Comparison of ENCODE assay signal across 37 mouse cellular contexts in the genomic region with DNA sequence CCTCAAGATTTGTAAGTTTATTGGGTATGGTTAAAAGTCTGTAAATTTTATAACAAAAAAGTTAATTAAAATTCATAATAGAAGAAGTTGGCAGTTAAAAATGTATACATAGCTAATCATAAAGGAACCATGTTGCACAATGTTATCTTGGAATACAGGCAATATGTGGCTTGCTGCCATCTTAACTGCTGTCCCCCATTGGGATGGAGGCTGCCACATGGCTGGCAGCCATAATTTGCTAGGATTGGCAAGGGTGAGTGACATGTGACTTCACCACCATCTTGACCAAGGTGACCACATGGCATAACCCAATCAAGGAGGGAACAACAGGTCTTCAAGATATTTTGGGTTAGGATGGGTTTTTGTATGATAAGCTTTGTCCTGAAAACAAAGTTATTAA. TPM values are rescaled to one million over a fixed set of nuclear protein-coding genes. Genes with fewer than 3 reads are reported as not detected.
DNase-seq lines count a peak whose midpoint lies in the region; ATAC-seq and TF ChIP-seq lines count a peak whose summit lies in the region.
"Had no signal": no experiment of that assay in that cellular context is flagged by ENCODE, and none has a peak within 500 bp of the region (broad histone marks: within the 10 kb centered on the region; RNA-seq: fewer than 3 reads in every experiment).

No protein-coding gene starts in this region.

- H3K9me3 ChIP-seq in embryonic facial prominence, embryonic 10.5 days = 0 out of 2 replicates have a peak, but pooled peaks cover 2% of the 10 kb centered on the region
- H3K9me3 ChIP-seq: forebrain, embryonic 13.5 days; liver, embryonic 12.5 days; megakaryocyte, embryonic 14.5 days; midbrain, embryonic 13.5 days; neural tube, embryonic 13.5 days; stomach, embryonic 15.5 days had no signal

- TF ChIP-seq CTCF in C2C12 (IDR thresholded peaks at IDR 0.05; ENCODE audit: control insufficient read depth, insufficient read depth, insufficient read length) = no peak

- no peak for ATAC-seq in megakaryocyte-erythroid progenitor cell, adult 5-6 weeks (replicated peaks; ENCODE audit: low FRiP score, low TSS enrichment, poor library complexity, severe bottlenecking)
- ATAC-seq: activated CD4-positive, CD25-positive, alpha-beta regulatory T cell, adult 4 months; forebrain, embryonic 13.5 days; inflammation-experienced regulatory T-cells, adult 6 months; liver, embryonic 12.5 days; liver, postnatal 0 days; midbrain, embryonic 13.5 days had no signal

- H3ac ChIP-seq in C2C12 (ENCODE audit: control insufficient read depth, insufficient read length, low read depth) = no peak overlapping the region

- H3K4me3 ChIP-seq in C2C12 (ENCODE audit: insufficient read depth, poor library complexity, severe bottlenecking) = no peak overlapping the region
- H3K4me3 ChIP-seq in embryonic facial prominence, embryonic 10.5 days = no peak overlapping the region
- H3K4me3 ChIP-seq: erythroblast, embryonic 14.5 days; forebrain, embryonic 13.5 days; layer of hippocampus, adult 2 months; liver, embryonic 12.5 days; megakaryocyte, embryonic 14.5 days; midbrain, embryonic 13.5 days; neural tube, embryonic 13.5 days; stomach, embryonic 15.5 days had no signal

- H3K27ac ChIP-seq in embryonic facial prominence, embryonic 10.5 days (replicated peaks) = no peak overlapping the region
- H3K27ac ChIP-seq: forebrain, embryonic 13.5 days; hindbrain, embryonic 14.5 days; layer of hippocampus, adult 2 months; liver, embryonic 12.5 days; midbrain, embryonic 13.5 days; neural tube, embryonic 13.5 days; stomach, embryonic 15.5 days had no signal

- no peaks in the 10 kb centered on the region for H3K79me2 ChIP-seq in C2C12 (ENCODE audit: control insufficient read depth, insufficient read depth)

- H3K36me3 ChIP-seq in C2C12 (ENCODE audit: control insufficient read depth, insufficient read depth) = no peaks in the 10 kb centered on the region
- no peaks in the 10 kb centered on the region for H3K36me3 ChIP-seq in embryonic facial prominence, embryonic 10.5 days (replicated peaks)
- H3K36me3 ChIP-seq: liver, embryonic 12.5 days; midbrain, embryonic 13.5 days; neural tube, embryonic 13.5 days; stomach, embryonic 15.5 days had no signal

- no peaks in the 10 kb centered on the region for H3K27me3 ChIP-seq in C2C12 (ENCODE audit: control insufficient read depth, insufficient read depth, insufficient read length)
- no peaks in the 10 kb centered on the region for H3K27me3 ChIP-seq in embryonic facial prominence, embryonic 10.5 days (replicated peaks; ENCODE audit: low read depth, poor library complexity, severe bottlenecking)
- H3K27me3 ChIP-seq: forebrain, embryonic 13.5 days; liver, embryonic 12.5 days; midbrain, embryonic 13.5 days; neural tube, embryonic 13.5 days; stomach, embryonic 15.5 days had no signal

- no peaks in the 10 kb centered on the region for H3K4me1 ChIP-seq in embryonic facial prominence, embryonic 10.5 days
- H3K4me1 ChIP-seq: forebrain, embryonic 13.5 days; liver, embryonic 12.5 days; midbrain, embryonic 13.5 days; neural tube, embryonic 13.5 days; stomach, embryonic 15.5 days had no signal

- peak; percentile 24 for DNase-seq in 3T3-L1 (ENCODE audit: low read depth, low spot score)
- DNase-seq in cerebellum, adult 11-12 months = peak; percentile 69
- DNase-seq in cerebellum, adult 9-11 months = peak; percentile 70
- no peak for DNase-seq in embryonic facial prominence, embryonic 10.5 days (ENCODE audit: low spot score)
- no peak for DNase-seq in lung, postnatal 25 days (ENCODE audit: low spot score)
- no peak for DNase-seq in spleen, adult 12 weeks (ENCODE audit: low spot score)
- DNase-seq: adrenal gland, adult 8-10 months; gastrocnemius, postnatal 25 days; heart, adult 11 months; heart, postnatal 36 days; kidney, adult 2 months; kidney, postnatal 36 days; liver, postnatal 0 days; lung, postnatal 4 days; right cerebral cortex, postnatal 4 days; thymus, postnatal 14 days had no signal

- H3K79me3 ChIP-seq in C2C12 (ENCODE audit: low read depth) = no peaks in the 10 kb centered on the region

TF ChIP-seq in C2C12, 6 proteins besides CTCF, POLR2A, EP300 and RAD21:
- no peak for TF ChIP-seq USF1 (IDR thresholded peaks at IDR 0.05; ENCODE audit: low read depth)
- TF ChIP-seq CEBPB (IDR thresholded peaks at IDR 0.05; ENCODE audit: low read depth) = peak; percentile 2

RNA-seq across cellular contexts. Expression of a gene that starts 10.7 kb away (rescaled TPM):
- polyA plus RNA-seq in C2C12 (2012; fragmentation: generic; extraction: Trizol) = not detected
- total RNA-seq in megakaryocyte-erythroid progenitor cell, adult 5-6 weeks (2014; fragmentation: Nextera tagmentation) = 5.5 and 24.0 TPM in 2 replicates
- not detected in 2 replicates for total RNA-seq in megakaryocyte-erythroid progenitor cell, adult 5-6 weeks (2017)
- not detected in 2 replicates for polyA plus RNA-seq in embryonic facial prominence, embryonic 10.5 days (2016; fragmentation: Nextera tagmentation; extraction: Ambion mirVana)
- total RNA-seq: gastrocnemius, postnatal 25 days; layer of hippocampus, adult 2 months; layer of hippocampus, postnatal 14 days; left cerebral cortex, adult 8-10 months; left cerebral cortex, postnatal 36 days had no signal
- polyA plus RNA-seq: embryonic facial prominence, embryonic 14.5 days; erythroblast, embryonic 14.5 days; forebrain, embryonic 13.5 days; heart, embryonic 11.5 days; hindbrain, embryonic 14.5 days; kidney, embryonic 16.5 days; limb, embryonic 14.5 days; liver, embryonic 12.5 days; midbrain, embryonic 13.5 days; neural tube, embryonic 13.5 days had no signal

RNA-seq across cellular contexts. Expression of a gene that starts 12.0 kb away (rescaled TPM):
- not detected for polyA plus RNA-seq in C2C12 (2012; fragmentation: generic; extraction: Trizol)
- 2.3 and 17.7 TPM in 2 replicates for total RNA-seq in megakaryocyte-erythroid progenitor cell, adult 5-6 weeks (2014; fragmentation: Nextera tagmentation)
- total RNA-seq in megakaryocyte-erythroid progenitor cell, adult 5-6 weeks (2017) = 2.6 and 14.6 TPM in 2 replicates
- polyA plus RNA-seq in embryonic facial prominence, embryonic 10.5 days (2016; fragmentation: Nextera tagmentation; extraction: Ambion mirVana) = not detected in 2 replicates
- total RNA-seq: heart, postnatal 36 days; layer of hippocampus, adult 2 months; layer of hippocampus, postnatal 14 days; left cerebral cortex, adult 8-10 months; left cerebral cortex, postnatal 36 days had no signal
- polyA plus RNA-seq: erythroblast, embryonic 14.5 days; forebrain, embryonic 13.5 days; heart, embryonic 11.5 days; hindbrain, embryonic 14.5 days; kidney, embryonic 16.5 days; liver, embryonic 12.5 days; midbrain, embryonic 13.5 days; neural tube, embryonic 13.5 days had no signal

RNA-seq across cellular contexts. Expression of a gene that starts 17.2 kb away (rescaled TPM):
- not detected for polyA plus RNA-seq in C2C12 (2012; fragmentation: generic; extraction: Trizol)
- total RNA-seq in megakaryocyte-erythroid progenitor cell, adult 5-6 weeks (2014; fragmentation: Nextera tagmentation) = 10.5 and 20.5 TPM in 2 replicates
- total RNA-seq in megakaryocyte-erythroid progenitor cell, adult 5-6 weeks (2017) = not detected in 2 replicates
- polyA plus RNA-seq in embryonic facial prominence, embryonic 10.5 days (2016; fragmentation: Nextera tagmentation; extraction: Ambion mirVana) = not detected in 2 replicates
- total RNA-seq: common myeloid progenitor, adult 5-6 weeks; layer of hippocampus, adult 2 months; layer of hippocampus, postnatal 14 days; left cerebral cortex, postnatal 36 days had no signal
- polyA plus RNA-seq: forebrain, embryonic 13.5 days; heart, embryonic 11.5 days; kidney, embryonic 16.5 days; liver, embryonic 12.5 days; liver, postnatal 0 days; midbrain, embryonic 13.5 days had no signal

RNA-seq across cellular contexts. Expression of a gene that starts 26.9 kb away (rescaled TPM):
- 13.7 TPM for polyA plus RNA-seq in C2C12 (2012; fragmentation: generic; extraction: Trizol)
- total RNA-seq in megakaryocyte-erythroid progenitor cell, adult 5-6 weeks (2014; fragmentation: Nextera tagmentation) = 58.0 and 64.3 TPM in 2 replicates
- total RNA-seq in megakaryocyte-erythroid progenitor cell, adult 5-6 weeks (2017) = 40.6 and 50.2 TPM in 2 replicates
- polyA plus RNA-seq in embryonic facial prominence, embryonic 10.5 days (2016; fragmentation: Nextera tagmentation; extraction: Ambion mirVana) = 23.2 and 23.7 TPM in 2 replicates

RNA-seq across cellular contexts. Expression of a gene that starts 47.3 kb away (rescaled TPM):
- polyA plus RNA-seq in C2C12 (2012; fragmentation: generic; extraction: Trizol) = not detected
- total RNA-seq in megakaryocyte-erythroid progenitor cell, adult 5-6 weeks (2014; fragmentation: Nextera tagmentation) = 0.77 TPM in 1 of 2 replicates, not detected in the other
- not detected in 2 replicates for total RNA-seq in megakaryocyte-erythroid progenitor cell, adult 5-6 weeks (2017)
- 9.7 TPM in 2 replicates for polyA plus RNA-seq in embryonic facial prominence, embryonic 10.5 days (2016; fragmentation: Nextera tagmentation; extraction: Ambion mirVana)
- total RNA-seq: common myeloid progenitor, adult 5-6 weeks had no signal
- polyA plus RNA-seq: activated CD4-positive, CD25-positive, alpha-beta regulatory T cell, adult 4 months; erythroblast, embryonic 14.5 days; forebrain, embryonic 13.5 days; inflammation-experienced regulatory T-cells, adult 6 months had no signal

Comparison
In these comparisons a context has a peak if more than half of its experiments do, and no peak if none do; other contexts are left out.
1. DNase-seq: peak in 3T3-L1 (single experiment), cerebellum, adult 11-12 months (single experiment) and cerebellum, adult 9-11 months (single experiment); none in embryonic facial prominence, embryonic 10.5 days (single experiment), lung, postnatal 25 days (single experiment) and spleen, adult 12 weeks (single experiment).